Mouse (Mus musculus) embryonic fibroblast, embryonic 13.5 days (primary cell): ENCODE results near the gene Slbp.

Experiments used
- CTCF ChIP-seq: IDR thresholded peaks from 2 replicates; pipeline ENCODE4 v1.5.1; 2011; ENCODE audit warnings: mild to moderate bottlenecking, control low read depth, low read length, moderate library complexity, borderline replicate concordance; ENCODE audit not compliant: insufficient read depth
- POLR2A ChIP-seq: IDR thresholded peaks from 2 replicates; pipeline ENCODE4 v1.6.1; 2011; ENCODE audit warnings: low read depth, mild to moderate bottlenecking, control low read depth, low read length, moderate library complexity

DNA sequence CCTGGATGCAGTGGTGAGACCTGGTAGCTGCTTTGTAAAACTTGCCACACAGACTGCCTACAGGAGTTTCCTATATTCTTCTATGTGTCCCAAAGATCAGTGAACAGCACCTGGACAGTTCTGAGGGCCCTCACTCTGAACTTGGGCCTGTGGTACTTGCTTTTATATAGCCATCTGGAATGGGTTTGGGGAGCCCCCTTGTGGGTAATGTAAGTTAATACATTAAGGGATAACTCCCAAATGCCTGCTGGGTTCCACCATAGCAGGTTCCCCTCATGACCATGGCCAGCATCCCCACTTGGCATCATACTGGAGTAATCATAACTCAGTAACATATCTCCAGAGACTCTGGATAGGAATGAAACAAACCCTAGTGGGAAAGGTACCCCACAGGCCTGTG lies 15.8 kb upstream of the Slbp start:
- TF ChIP-seq POLR2A, result no peak
- no peak for TF ChIP-seq CTCF
